ENCODE assay signal across 7 mouse cellular contexts in the genomic region with DNA sequence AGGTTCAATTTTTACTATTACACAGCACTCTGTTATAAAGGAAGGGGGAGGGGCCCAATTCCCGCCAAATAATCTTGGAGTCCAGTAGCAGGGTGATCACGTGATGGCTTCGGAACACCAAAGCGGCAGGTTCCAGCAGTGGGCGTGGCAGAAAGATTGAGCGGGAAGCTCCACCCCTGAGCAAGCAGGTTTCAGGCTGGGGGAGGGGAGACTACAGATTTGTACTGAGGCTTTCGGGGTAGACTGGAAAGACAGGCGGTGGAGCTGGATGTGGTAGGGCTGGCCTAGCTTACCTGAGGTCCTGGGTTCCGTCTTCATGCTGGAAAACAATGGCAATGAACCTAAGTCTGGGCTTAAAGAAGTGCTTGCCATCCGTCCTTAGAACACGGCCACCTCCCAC. TPM values are rescaled to one million over a fixed set of nuclear protein-coding genes. Genes with fewer than 3 reads are reported as not detected.
A peak's percentile ranks its signal among the peaks of the same experiment; 100 is the strongest.
DNase-seq lines count a peak whose midpoint lies in the region.
"Not testable (repeated sequence)": the region's sequence is repeated elsewhere in the genome, so short reads cannot be mapped to it uniquely, and the experiment has no call there.
"Had no signal": no experiment of that assay in that cellular context is flagged by ENCODE, and none has a peak within 500 bp of the region (broad histone marks: within the 10 kb centered on the region; RNA-seq: fewer than 3 reads in every experiment).

No protein-coding gene starts in this region.

- not testable (repeated sequence) for H3K4me3 ChIP-seq in ES-E14 (ENCODE audit: insufficient read depth in 1 of 2, low read depth in 1 of 2, low read length in 2 of 2, poor library complexity in 1 of 2, severe bottlenecking in 1 of 2)

- in situ Hi-C loops in ES-E14 (cut with MboI; ENCODE audit: low sequenced_read_pairs in 2 of 2, unreplicated experiment in 2 of 2): not testable (repeated sequence)

- peak overlapping the region; percentile 13; the same call in 1 of the 2 replicates for H3K9ac ChIP-seq in ES-E14 (ENCODE audit: insufficient read depth, low read depth, low read length, poor library complexity, severe bottlenecking)

- H3K4me1 ChIP-seq in ES-E14 (ENCODE audit: control insufficient read depth in 2 of 2, insufficient read depth in 2 of 2, low read length in 2 of 2, poor library complexity in 1 of 2): not testable (repeated sequence)

- not testable (repeated sequence) for H3K27ac ChIP-seq in ES-E14 (ENCODE audit: insufficient read depth, low read depth, low read length, poor library complexity, severe bottlenecking)

- DNase-seq in ES-CJ7 (ENCODE audit: low read depth, low spot score) (peak; percentile 69), R1 (ENCODE audit: low read depth, low spot score) (peak; percentile 61), ZHBTc4 (ENCODE audit: low read depth, low spot score) (peak; percentile 63)
- DNase-seq in ES-E14 (ENCODE audit: low read depth, low spot score): not testable (repeated sequence)
- peak; percentile 63 for DNase-seq in heart, adult 11 months

- H3K36me3 ChIP-seq in ES-E14 (ENCODE audit: control insufficient read depth, insufficient read depth, low read length, poor library complexity, severe bottlenecking): not testable (repeated sequence)

- H3K9me3 ChIP-seq in ES-E14 (ENCODE audit: control insufficient read depth, insufficient read depth, low read depth, low read length): not testable (repeated sequence)

RNA-seq across cellular contexts. Expression of a gene that starts 17.0 kb away (rescaled TPM):
- total RNA-seq in ES-E14 (2012; rRNA removed): 0.54 and 0.79 TPM in 2 replicates
- total RNA-seq: CH12.LX, MEL had no signal
